Mouse (Mus musculus) forebrain, postnatal 0 days (tissue): ENCODE data around the gene Slc35g3. TPM values are rescaled to one million over a fixed set of nuclear protein-coding genes. Genes with fewer than 3 reads are reported as not detected.

Source experiments
- ATAC-seq: fragments of 200-750 bp; cut with Nextera tagmentation; 2 replicates; pipeline ENCODE4 v1.8.0; 2017; ENCODE audit warnings: mild to moderate bottlenecking, moderate library complexity
- DNase-seq: peaks from one replicate; pipeline ENCODE4 v3.0.0-alpha.2; 2015
- H3K27ac ChIP-seq: fragments of 300-500 bp; sonication (generic); 2 replicates; pipeline ENCODE4 v1.5.1; 2014; ENCODE audit warnings: low read depth, mild to moderate bottlenecking, antibody characterized with exemption, low read length, moderate library complexity, mixed read lengths
- H3K27me3 ChIP-seq: fragments of 300-500 bp; sonication (generic); 2 replicates; pipeline ENCODE4 v1.6.1; 2014; ENCODE audit warnings: mild to moderate bottlenecking, low read length, mixed read lengths; ENCODE audit not compliant: insufficient read depth
- H3K36me3 ChIP-seq: fragments of 300-500 bp; sonication (generic); 2 replicates; pipeline ENCODE4 v1.6.1; 2014; ENCODE audit warnings: mild to moderate bottlenecking, moderate library complexity; ENCODE audit not compliant: insufficient read depth
- H3K4me1 ChIP-seq: fragments of 300-500 bp; sonication (generic); 2 replicates; pipeline ENCODE4 v1.6.1; 2014; ENCODE audit warnings: antibody characterized with exemption; ENCODE audit not compliant: insufficient read depth
- H3K4me2 ChIP-seq: fragments of 300-500 bp; sonication (generic); 2 replicates; pipeline ENCODE4 v1.6.1; 2014; ENCODE audit warnings: low read depth, mild to moderate bottlenecking, moderate library complexity
- H3K4me3 ChIP-seq: fragments of 300-500 bp; sonication (generic); 2 replicates; pipeline ENCODE4 v1.5.1; 2014; ENCODE audit warnings: low read depth, low read length, mixed read lengths
- H3K9ac ChIP-seq: fragments of 300-500 bp; sonication (generic); 2 replicates; pipeline ENCODE4 v1.6.1; 2014; ENCODE audit warnings: mild to moderate bottlenecking
- H3K9me3 ChIP-seq: fragments of 300-500 bp; sonication (generic); 2 replicates; pipeline ENCODE4 v1.6.1; 2016; ENCODE audit warnings: low read length
- CTCF ChIP-seq: sonication (generic); IDR thresholded peaks from 2 replicates; pipeline ENCODE4 v1.5.1; 2016; ENCODE audit warnings: antibody characterized with exemption, control low read depth, low read depth
- WGBS: fragments of 180-500 bp; shearing (Covaris S2); extraction: QIAGEN DNeasy Blood & Tissue Kit; methylation state at CpG from one replicate; pipeline ENCODE4 v1.1.7; 2014; 5-methylcytosine and 5-hydroxymethylcytosine counted together
- polyA plus RNA-seq: library from polyadenylated mRNA; unstranded; fragments of >200 nt; fragmentation: Nextera tagmentation; extraction: Ambion mirVana; gene quantifications from 2 replicates; pipeline ENCODE4 v1.2.1, GENCODE M21; 2015
- total RNA-seq: library from RNA; depleted of rRNA; stranded (reverse); fragments of >200 nt; gene quantifications from 2 replicates; pipeline ENCODE4 v1.2.3, GENCODE M21; 2014; rRNA removed

Slc35g3 gene
- total and polyA plus RNA-seq, 2 experiments from 2014 or later: not detected

GRCm38 (mm10) chr11:69715482-69715881 lies 46.3 kb downstream of the Slc35g3 start:
- ATAC-seq (no peak), DNase-seq (no peak)
- H3K9ac ChIP-seq: no peak overlapping the region
- no peak overlapping the region for H3K4me3 ChIP-seq
- no peaks in the 10 kb centered on the region for H3K9me3 ChIP-seq
- H3K4me1 ChIP-seq: no peaks in the 10 kb centered on the region
- WGBS: 52% methylated on average over 9 of the region's 9 CpGs
- H3K4me2 ChIP-seq: no peak overlapping the region
- H3K36me3 ChIP-seq: no peaks in the 10 kb centered on the region
- peak; percentile 53 for TF ChIP-seq CTCF
- H3K27me3 ChIP-seq: no peaks in the 10 kb centered on the region
- H3K27ac ChIP-seq: no peak overlapping the region

GRCm38 (mm10) chr11:69714636-69715329 lies 47.0 kb downstream of the Slc35g3 start:
- H3K27ac ChIP-seq: no peak overlapping the region
- 78% methylated on average over 18 of the region's 18 CpGs for WGBS
- no peak for ATAC-seq

GRCm38 (mm10) chr11:69712954-69713672 lies 48.7 kb downstream of the Slc35g3 start:
- ATAC-seq: no peak
- 89% methylated on average over 20 of the region's 20 CpGs for WGBS

More at GRCm38 (mm10) chr11:69714636-69715329, 47.0 kb downstream of the Slc35g3 start:
- Histone ChIP-seq H3K4me2 (no peak overlapping the region), H3K36me3 (no peaks in the 10 kb centered on the region), H3K9ac (no peak overlapping the region), H3K27me3 (no peaks in the 10 kb centered on the region), H3K4me1 (0 out of 2 replicates have a peak, but pooled peaks cover 2% of the 10 kb centered on the region), H3K4me3 (no peak overlapping the region), H3K9me3 (no peaks in the 10 kb centered on the region)
- no peak for TF ChIP-seq CTCF
- no peak for DNase-seq

GRCm38 (mm10) chr11:69711082-69711481 lies 50.7 kb downstream of the Slc35g3 start:
- 0 out of 2 replicates have a peak, but pooled peaks cover 2% of the 10 kb centered on the region for H3K4me1 ChIP-seq
- H3K27ac ChIP-seq: no peak overlapping the region
- H3K4me3 ChIP-seq: no peak overlapping the region
- TF ChIP-seq CTCF: no peak
- no peaks in the 10 kb centered on the region for H3K9me3 ChIP-seq
- no peak overlapping the region for H3K4me2 ChIP-seq
- H3K36me3 ChIP-seq: no peaks in the 10 kb centered on the region
- DNase-seq: no peak
- no peaks in the 10 kb centered on the region for H3K27me3 ChIP-seq
- 79% methylated on average over 2 of the region's 2 CpGs for WGBS
- no peak for ATAC-seq
- no peak overlapping the region for H3K9ac ChIP-seq

More at GRCm38 (mm10) chr11:69712954-69713672, 48.7 kb downstream of the Slc35g3 start:
- no peak overlapping the region for H3K9ac ChIP-seq
- 0 out of 2 replicates have a peak, but pooled peaks cover 2% of the 10 kb centered on the region for H3K4me1 ChIP-seq
- TF ChIP-seq CTCF: no peak
- no peak overlapping the region for H3K4me3 ChIP-seq
- H3K9me3 ChIP-seq: no peaks in the 10 kb centered on the region
- H3K36me3 ChIP-seq: no peaks in the 10 kb centered on the region
- H3K4me2 ChIP-seq: no peak overlapping the region
- no peak overlapping the region for H3K27ac ChIP-seq
- no peak for DNase-seq
- no peaks in the 10 kb centered on the region for H3K27me3 ChIP-seq

- H3K4me3 ChIP-seq: no peak overlapping the region
- 0 out of 2 replicates have a peak, but pooled peaks cover 2% of the 10 kb centered on the region for H3K4me1 ChIP-seq
- no peak overlapping the region for H3K27ac ChIP-seq
- H3K9ac ChIP-seq: no peak overlapping the region
- TF ChIP-seq CTCF: no peak
- DNase-seq (no peak), ATAC-seq (no peak)
- 68% methylated on average over 3 of the region's 3 CpGs for WGBS
- no peaks in the 10 kb centered on the region for H3K9me3 ChIP-seq
- H3K27me3 ChIP-seq: no peaks in the 10 kb centered on the region
- no peak overlapping the region for H3K4me2 ChIP-seq
- no peaks in the 10 kb centered on the region for H3K36me3 ChIP-seq
Observed at GRCm38 (mm10) chr11:69710470-69710869, 51.3 kb downstream of the Slc35g3 start.

Other genes starting within 250 kb of the Slc35g3 start
Only the 30 nearest of the 43 such genes appear.
- 38.9 and 74.0 TPM in 2 replicates for gene Atp1b2, start 156.0 kb downstream of the Slc35g3 start, total RNA-seq
- gene Atp1b2, start 156.0 kb downstream of the Slc35g3 start, polyA plus RNA-seq: 83.2 and 106 TPM in 2 replicates
- not detected in 2 replicates for gene Shbg, start 144.1 kb downstream of the Slc35g3 start, total RNA-seq
- not detected in 2 replicates for gene Shbg, start 144.1 kb downstream of the Slc35g3 start, polyA plus RNA-seq
- gene Sat2, start 139.9 kb downstream of the Slc35g3 start, total RNA-seq: 8.6 and 18.9 TPM in 2 replicates
- gene Sat2, start 139.9 kb downstream of the Slc35g3 start, polyA plus RNA-seq: 27.3 and 28.0 TPM in 2 replicates
- 83.9 and 94.5 TPM in 2 replicates for gene Fxr2, start 129.0 kb downstream of the Slc35g3 start, total RNA-seq
- 23.1 and 25.2 TPM in 2 replicates for gene Fxr2, start 129.0 kb downstream of the Slc35g3 start, polyA plus RNA-seq
- not detected in 2 replicates for gene Sox15, start 106.7 kb downstream of the Slc35g3 start, total RNA-seq
- not detected in 2 replicates for gene Sox15, start 106.7 kb downstream of the Slc35g3 start, polyA plus RNA-seq
- gene Mpdu1, start 99.3 kb downstream of the Slc35g3 start, total RNA-seq: 158 and 214 TPM in 2 replicates
- 118 and 122 TPM in 2 replicates for gene Mpdu1, start 99.3 kb downstream of the Slc35g3 start, polyA plus RNA-seq
- gene Cd68, start 95.8 kb downstream of the Slc35g3 start, total RNA-seq: 6.4 and 7.7 TPM in 2 replicates
- 16.0 and 16.3 TPM in 2 replicates for gene Cd68, start 95.8 kb downstream of the Slc35g3 start, polyA plus RNA-seq
- 1,003 and 1,045 TPM in 2 replicates for gene Eif4a1, start 89.5 kb downstream of the Slc35g3 start, total RNA-seq
- 614 and 772 TPM in 2 replicates for gene Eif4a1, start 89.5 kb downstream of the Slc35g3 start, polyA plus RNA-seq
- gene Senp3, start 79.9 kb downstream of the Slc35g3 start, total RNA-seq: 79.2 and 82.4 TPM in 2 replicates
- 60.6 and 77.6 TPM in 2 replicates for gene Senp3, start 79.9 kb downstream of the Slc35g3 start, polyA plus RNA-seq
- gene Tnfsf13, start 76.2 kb downstream of the Slc35g3 start, total RNA-seq: 1.3 TPM in 1 of 2 replicates, not detected in the other
- gene Tnfsf13, start 76.2 kb downstream of the Slc35g3 start, polyA plus RNA-seq: 0.48 and 0.61 TPM in 2 replicates
- 3.3 and 6.7 TPM in 2 replicates for gene Tnfsf12, start 66.1 kb downstream of the Slc35g3 start, total RNA-seq
- 4.3 and 7.4 TPM in 2 replicates for gene Tnfsf12, start 66.1 kb downstream of the Slc35g3 start, polyA plus RNA-seq
- 0.95 and 4.4 TPM in 2 replicates for gene Tnfsfm13, start 65.9 kb downstream of the Slc35g3 start, total RNA-seq
- gene Tnfsfm13, start 65.9 kb downstream of the Slc35g3 start, polyA plus RNA-seq: 1.4 and 2.1 TPM in 2 replicates
- gene Polr2a, start 3.3 kb downstream of the Slc35g3 start, total RNA-seq: 11.1 and 20.5 TPM in 2 replicates
- gene Polr2a, start 3.3 kb downstream of the Slc35g3 start, polyA plus RNA-seq: 9.1 and 10.0 TPM in 2 replicates
- gene Zbtb4, start 3.9 kb upstream of the Slc35g3 start, total RNA-seq: 20.3 and 22.9 TPM in 2 replicates
- gene Zbtb4, start 3.9 kb upstream of the Slc35g3 start, polyA plus RNA-seq: 2.1 and 2.7 TPM in 2 replicates
- gene Chrnb1, start 34.0 kb upstream of the Slc35g3 start, total RNA-seq: 0.33 and 3.8 TPM in 2 replicates
- gene Chrnb1, start 34.0 kb upstream of the Slc35g3 start, polyA plus RNA-seq: 0.69 and 1.2 TPM in 2 replicates
- 10.1 and 15.9 TPM in 2 replicates for gene Fgf11, start 39.9 kb upstream of the Slc35g3 start, total RNA-seq
- 1.6 and 3.1 TPM in 2 replicates for gene Fgf11, start 39.9 kb upstream of the Slc35g3 start, polyA plus RNA-seq
- gene Tmem102, start 43.7 kb upstream of the Slc35g3 start, total RNA-seq: 0.23 and 0.76 TPM in 2 replicates
- gene Tmem102, start 43.7 kb upstream of the Slc35g3 start, polyA plus RNA-seq: 0.74 and 1.2 TPM in 2 replicates
- not detected in 2 replicates for gene Gm39566, start 53.3 kb upstream of the Slc35g3 start, total RNA-seq
- not detected in 2 replicates for gene Gm39566, start 53.3 kb upstream of the Slc35g3 start, polyA plus RNA-seq
- gene Spem2, start 56.5 kb upstream of the Slc35g3 start, total RNA-seq: not detected in 2 replicates
- gene Spem2, start 56.5 kb upstream of the Slc35g3 start, polyA plus RNA-seq: not detected in 2 replicates
- 0.38 and 0.62 TPM in 2 replicates for gene Spem1, start 60.2 kb upstream of the Slc35g3 start, total RNA-seq
- 0.23 and 0.50 TPM in 2 replicates for gene Spem1, start 60.2 kb upstream of the Slc35g3 start, polyA plus RNA-seq
- 82.2 and 104 TPM in 2 replicates for gene Nlgn2, start 75.8 kb upstream of the Slc35g3 start, total RNA-seq
- 13.0 and 18.2 TPM in 2 replicates for gene Nlgn2, start 75.8 kb upstream of the Slc35g3 start, polyA plus RNA-seq
- gene Tmem256, start 76.5 kb upstream of the Slc35g3 start, total RNA-seq: 117 and 189 TPM in 2 replicates
- gene Tmem256, start 76.5 kb upstream of the Slc35g3 start, polyA plus RNA-seq: 350 and 422 TPM in 2 replicates
- gene Plscr3, start 84.4 kb upstream of the Slc35g3 start, total RNA-seq: 26.6 and 30.6 TPM in 2 replicates
- 36.2 and 38.2 TPM in 2 replicates for gene Plscr3, start 84.4 kb upstream of the Slc35g3 start, polyA plus RNA-seq
- gene Tnk1, start 96.8 kb upstream of the Slc35g3 start, total RNA-seq: not detected in 2 replicates
- 0.10 and 0.23 TPM in 2 replicates for gene Tnk1, start 96.8 kb upstream of the Slc35g3 start, polyA plus RNA-seq
- gene Tmem95, start 116.0 kb upstream of the Slc35g3 start, total RNA-seq: not detected in 2 replicates
- not detected in 2 replicates for gene Tmem95, start 116.0 kb upstream of the Slc35g3 start, polyA plus RNA-seq
- 1.0 and 1.3 TPM in 2 replicates for gene Kctd11, start 119.4 kb upstream of the Slc35g3 start, total RNA-seq
- gene Kctd11, start 119.4 kb upstream of the Slc35g3 start, polyA plus RNA-seq: 0.58 and 0.88 TPM in 2 replicates
- gene Acap1, start 133.6 kb upstream of the Slc35g3 start, total RNA-seq: 0.90 TPM in 1 of 2 replicates, not detected in the other
- 0.26 and 0.48 TPM in 2 replicates for gene Acap1, start 133.6 kb upstream of the Slc35g3 start, polyA plus RNA-seq
- 9.2 and 10.5 TPM in 2 replicates for gene 2810408A11Rik, start 139.0 kb upstream of the Slc35g3 start, total RNA-seq
- gene 2810408A11Rik, start 139.0 kb upstream of the Slc35g3 start, polyA plus RNA-seq: 10.6 and 11.4 TPM in 2 replicates
- 97.4 and 155 TPM in 2 replicates for gene Neurl4, start 139.1 kb upstream of the Slc35g3 start, total RNA-seq
- gene Neurl4, start 139.1 kb upstream of the Slc35g3 start, polyA plus RNA-seq: 15.6 and 18.2 TPM in 2 replicates
- gene Gps2, start 151.9 kb upstream of the Slc35g3 start, total RNA-seq: 44.4 and 48.0 TPM in 2 replicates
- gene Gps2, start 151.9 kb upstream of the Slc35g3 start, polyA plus RNA-seq: 64.9 and 67.1 TPM in 2 replicates